Mouse (Mus musculus): ENCODE results near the gene Taf9. TPM values are rescaled to one million over a fixed set of nuclear protein-coding genes. Genes with fewer than 3 reads are reported as not detected.

Gene Taf9
- total RNA-seq, 2 experiments from 2014 or later, result 0.56 to 7.4 TPM

DNA sequence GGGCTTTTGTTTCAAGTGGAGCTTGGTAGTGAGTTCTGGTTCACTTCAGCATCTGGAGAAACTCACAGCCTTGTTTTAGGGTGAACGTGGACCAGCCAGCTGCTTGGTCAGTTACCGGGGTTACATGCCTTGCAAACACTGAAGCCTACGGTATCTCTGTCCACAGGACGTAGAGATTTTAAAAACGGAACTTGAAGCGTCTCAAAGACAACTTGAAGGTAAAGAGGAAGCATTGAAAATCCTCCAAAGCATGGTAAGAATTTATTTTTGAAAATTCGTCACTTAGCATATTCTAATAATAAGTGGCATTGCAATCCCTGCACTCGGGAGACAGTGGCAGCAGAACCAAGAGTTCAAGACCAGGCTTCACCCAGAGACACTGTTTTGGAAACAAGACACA, 30.2 kb downstream of the Taf9 start:
- intact Hi-C loops (cut with DNase I), result loop anchor here (5.0 to 10.0 kb wide), 2 partner anchors 153 to 1016 kb away; partner anchors contain the start of gene Slc30a5
- DNase-seq, result no peak
- Histone ChIP-seq H3K27ac (no peak overlapping the region), H3K4me3 (no peak overlapping the region)
- no peak for TF ChIP-seq CTCF (IDR thresholded peaks at IDR 0.05)

DNA sequence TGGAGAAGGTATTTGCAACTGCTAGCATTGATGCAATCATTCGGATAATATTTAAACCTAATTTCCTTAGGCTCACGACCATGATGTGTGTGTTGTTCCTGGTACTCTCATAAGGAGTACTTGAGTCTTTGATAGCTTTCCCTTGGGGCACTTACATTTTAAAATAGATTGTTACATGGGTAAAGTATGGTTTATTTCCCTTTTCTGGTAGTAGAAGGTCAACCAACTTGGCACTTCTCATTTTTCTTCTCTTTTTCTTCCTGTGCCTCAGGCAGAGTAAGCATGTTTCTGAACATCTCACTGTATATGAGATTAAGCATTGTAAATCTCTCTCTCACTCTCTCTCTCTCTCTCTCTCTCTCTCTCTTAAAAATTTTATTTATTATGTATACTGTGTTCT, 31.5 kb downstream of the Taf9 start:
- DNase-seq, result no peak
- TF ChIP-seq CTCF (IDR thresholded peaks at IDR 0.05), result no peak
- intact Hi-C loops (cut with DNase I), result loop anchor here (5.0 to 10.0 kb wide), 2 partner anchors 152 to 1014 kb away; partner anchors contain the start of gene Slc30a5
- H3K27ac ChIP-seq, result no peak overlapping the region
- H3K4me3 ChIP-seq, result no peak overlapping the region

DNA sequence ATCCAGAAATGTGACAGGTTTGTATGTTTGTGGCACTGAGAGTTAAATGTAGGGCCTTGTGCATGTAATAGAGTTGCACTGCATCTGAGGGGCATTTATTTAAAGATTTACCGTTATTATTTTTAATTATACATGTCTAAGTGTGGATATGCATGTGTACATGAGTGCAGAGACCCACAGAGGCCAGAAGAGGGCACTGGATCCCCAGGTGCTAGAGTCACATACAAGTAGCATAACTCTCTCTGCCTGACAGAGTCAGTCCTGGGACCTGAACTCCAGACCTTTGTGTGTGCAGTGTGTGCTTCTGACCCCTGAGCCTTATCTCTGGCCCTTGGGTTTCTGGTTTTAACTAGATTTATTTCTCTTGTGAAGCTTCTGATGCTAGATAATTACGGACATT, 33.0 kb downstream of the Taf9 start:
- TF ChIP-seq CTCF (IDR thresholded peaks at IDR 0.05), result peak; percentile 63
- DNase-seq, result no peak
- H3K27ac ChIP-seq, result no peak overlapping the region
- no peak overlapping the region for H3K4me3 ChIP-seq
- intact Hi-C loops (cut with DNase I), result loop anchor here (5.0 to 10.0 kb wide), 2 partner anchors 150 to 1013 kb away; partner anchors contain the start of gene Slc30a5

DNA sequence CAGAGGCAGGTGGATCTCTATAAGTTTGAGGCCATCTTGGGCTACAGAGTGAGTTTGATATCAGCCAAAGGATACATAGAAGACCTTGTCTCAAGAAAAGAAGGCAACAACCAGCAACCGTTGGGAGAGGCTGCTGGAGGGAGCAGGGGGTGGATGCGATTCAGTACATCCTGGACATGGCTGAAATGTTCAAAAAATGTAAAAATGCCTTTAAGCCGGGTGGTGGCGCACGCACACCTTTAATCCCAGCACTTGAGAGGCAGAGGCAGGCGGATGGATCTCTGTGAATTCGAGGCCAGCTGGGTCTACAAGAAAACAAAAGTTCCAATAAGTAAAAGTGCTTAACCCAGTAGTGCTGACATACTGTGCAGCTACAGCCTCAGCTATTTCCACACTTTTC, 36.1 kb downstream of the Taf9 start:
- TF ChIP-seq CTCF (IDR thresholded peaks at IDR 0.05), result no peak
- intact Hi-C loops (cut with DNase I), result loop anchor here (10.0 kb wide), 1 partner anchor 147 kb away; the partner anchor contains the start of gene Slc30a5
- no peak overlapping the region for H3K27ac ChIP-seq
- no peak for DNase-seq
- H3K4me3 ChIP-seq, result no peak overlapping the region

DNA sequence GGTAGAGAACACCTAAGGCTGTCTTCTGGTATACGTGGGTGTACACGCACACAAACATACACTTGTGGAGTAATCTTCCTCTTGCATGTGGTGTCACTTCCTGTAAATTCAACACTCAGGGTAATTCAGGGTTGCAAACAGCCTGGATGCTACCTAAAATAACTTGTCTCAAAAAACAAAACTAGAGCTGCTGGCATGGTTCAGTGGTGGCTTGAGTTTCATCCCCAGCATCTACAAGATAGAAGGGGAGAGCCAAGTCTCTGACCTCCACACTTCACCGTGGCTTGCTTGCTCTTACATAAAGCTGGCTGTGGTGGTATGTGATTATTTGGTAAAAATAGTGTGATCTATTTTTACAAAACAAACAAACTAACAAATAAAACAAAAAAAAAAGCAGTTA, 46.2 kb downstream of the Taf9 start:
- intact Hi-C loops (cut with DNase I), result no loop called here
- Histone ChIP-seq H3K4me3 (no peak overlapping the region), H3K27ac (peak overlapping the region; percentile 85)
- TF ChIP-seq CTCF (IDR thresholded peaks at IDR 0.05), result no peak
- DNase-seq, result peak; percentile 51

DNA sequence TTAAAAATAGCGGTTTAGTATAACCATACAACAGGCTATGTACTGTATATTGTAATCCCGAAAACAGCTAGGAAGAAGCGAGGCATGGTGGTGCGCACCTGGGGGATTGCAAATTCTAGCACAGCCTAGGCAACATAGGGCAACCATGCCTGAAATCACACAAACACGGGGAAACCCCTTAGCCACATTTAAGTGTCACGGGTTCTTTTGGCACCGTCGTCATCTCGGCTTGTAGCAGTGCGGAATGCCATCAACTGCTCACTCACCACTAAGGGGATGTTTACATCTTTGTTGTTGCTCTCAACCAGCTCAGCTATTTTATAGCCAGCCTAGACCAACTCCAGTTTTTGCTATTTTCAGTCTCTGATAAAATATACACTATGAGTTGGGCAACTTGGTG, 47.5 kb downstream of the Taf9 start:
- intact Hi-C loops (cut with DNase I), result no loop called here
- no peak overlapping the region for H3K4me3 ChIP-seq
- TF ChIP-seq CTCF (IDR thresholded peaks at IDR 0.05), result no peak
- peak overlapping the region; percentile 85 for H3K27ac ChIP-seq
- DNase-seq, result no peak

DNA sequence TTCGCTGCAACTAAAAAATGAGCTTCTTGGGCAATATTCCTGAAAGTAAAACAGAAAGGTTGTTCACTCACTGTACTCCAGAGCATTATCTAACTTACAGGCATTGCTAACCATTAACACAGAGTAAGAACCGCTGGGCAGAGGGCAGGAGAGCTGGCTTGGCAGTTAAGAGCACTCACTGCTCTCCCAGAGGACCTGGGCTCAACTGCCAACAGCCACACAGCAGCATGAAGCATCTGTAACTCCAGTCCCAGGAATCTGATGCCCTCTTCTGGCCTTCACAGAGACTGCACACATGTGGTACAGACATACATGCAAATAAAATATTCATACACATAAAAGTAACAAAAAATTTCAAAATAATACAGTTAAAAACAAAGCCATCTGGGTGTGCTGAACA, 52.1 kb downstream of the Taf9 start:
- H3K27ac ChIP-seq, result no peak overlapping the region
- intact Hi-C loops (cut with DNase I), result no loop called here
- H3K4me3 ChIP-seq, result no peak overlapping the region
- DNase-seq, result no peak
- peak; percentile 18; the same call in 1 of the 2 replicates for TF ChIP-seq CTCF (IDR thresholded peaks at IDR 0.05)

Other genes starting within 250 kb of the Taf9 start
- gene Naip1, start 198.7 kb upstream of the Taf9 start, total RNA-seq (2021), result not detected
- 10 to 100 TPM; 20.7 to 22.4 TPM for gene Gtf2h2, start 159.0 kb upstream of the Taf9 start, total RNA-seq (2021)
- gene Ocln, start 98.9 kb upstream of the Taf9 start, total RNA-seq (2021), result under 1 TPM in 1 of 2 experiments, not detected in 1; 0.15 TPM
- gene Marveld2, start 34.6 kb upstream of the Taf9 start, total RNA-seq (2021), result under 1 TPM; 0.51 to 0.64 TPM
- gene Ak6, start 600 bp upstream of the Taf9 start, total RNA-seq (2021), result 10 to 100 TPM; 67.2 to 80.7 TPM
- 10 to 100 TPM; 11.4 to 13.7 TPM for gene Rad17, start 528 bp upstream of the Taf9 start, total RNA-seq (2021)
- under 1 TPM; 0.15 to 0.17 TPM for gene Ccdc125, start 18.1 kb downstream of the Taf9 start, total RNA-seq (2021)
- gene Cdk7, start 79.4 kb downstream of the Taf9 start, total RNA-seq (2021), result 10 to 100 TPM; 11.5 to 13.6 TPM
- gene Mrps36, start 93.1 kb downstream of the Taf9 start, total RNA-seq (2021), result 100 to 1,000 TPM; 118 to 180 TPM
- gene Cenph, start 124.3 kb downstream of the Taf9 start, total RNA-seq (2021), result not detected
- not detected for gene Ccnb1, start 135.0 kb downstream of the Taf9 start, total RNA-seq (2021)
- gene Slc30a5, start 181.8 kb downstream of the Taf9 start, total RNA-seq (2021), result 10 to 100 TPM in 1 of 2 experiments, 1 to 10 TPM in 1; 9.1 to 13.6 TPM